Mouse (Mus musculus): ENCODE measurements around the gene Nufip2. TPM values are rescaled to one million over a fixed set of nuclear protein-coding genes. Genes with fewer than 3 reads are reported as not detected.
"Not testable (repeated sequence)": the region's sequence is repeated elsewhere in the genome, so short reads cannot be mapped to it uniquely, and the experiment has no call there.

Nufip2 gene
- polyA plus RNA-seq (2012; rRNA removed) = 30.1 and 38.8 TPM in 2 replicates

DNA sequence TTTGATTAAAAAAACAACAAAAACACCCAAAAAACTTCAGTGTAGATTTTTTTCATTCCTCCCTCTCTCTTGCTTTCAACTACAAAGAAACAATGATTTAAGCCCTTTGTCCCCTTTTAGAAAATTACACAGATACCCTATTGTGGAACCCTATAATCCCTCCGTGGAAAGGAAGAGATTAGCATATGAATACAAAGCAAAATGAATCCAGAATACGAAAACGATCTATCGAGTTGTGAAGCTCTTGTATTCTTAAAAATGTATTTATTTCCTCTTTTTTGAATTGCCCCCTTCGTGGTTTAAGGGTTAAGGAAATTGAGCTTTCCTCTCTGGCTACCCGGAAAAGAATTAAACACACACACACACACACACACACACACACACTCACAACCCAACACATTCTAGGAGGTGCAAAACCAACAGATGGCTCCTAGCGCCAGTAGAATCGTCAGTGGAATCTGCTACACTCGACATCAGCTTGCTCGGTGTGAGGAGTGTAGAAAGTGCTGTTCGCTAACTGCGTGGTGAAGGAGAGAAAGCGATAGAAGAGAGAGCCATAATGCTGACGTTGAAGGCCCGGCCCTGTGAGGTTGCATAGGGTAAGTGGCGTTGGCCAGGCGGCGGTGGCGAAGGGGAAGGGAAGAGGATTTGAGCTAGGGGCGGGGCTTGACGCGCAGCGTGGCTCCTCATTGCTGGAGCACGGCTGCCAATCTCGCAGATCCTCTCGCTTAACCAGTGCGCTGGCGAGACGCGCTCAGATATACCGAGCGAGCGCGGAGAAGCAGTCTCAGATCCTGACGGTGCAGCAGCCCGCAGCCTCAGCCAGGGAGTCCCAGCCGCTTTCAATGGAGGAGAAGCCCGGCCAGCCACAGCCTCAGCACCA, at the start of gene Nufip2:
Nufip2 (plus strand) TSS at position 773 of the 883 bp plus-strand sequence.
- WGBS = under 1% methylated on average over 38 of the region's 38 CpGs
- no peaks in the 10 kb centered on the region for H3K36me3 ChIP-seq (ENCODE audit: control insufficient read depth, insufficient read depth, low read length)
- peak; percentile 99 for DNase-seq
- H3K27me3 ChIP-seq (ENCODE audit: control insufficient read depth, insufficient read depth, low read length) = no peaks in the 10 kb centered on the region
- peak within 1 kb of the TSS; percentile 84 for H3K27ac ChIP-seq (ENCODE audit: control insufficient read depth, insufficient read depth, low read length)
- no peaks in the 10 kb centered on the region for H3K4me1 ChIP-seq (replicated peaks; ENCODE audit: control insufficient read depth, insufficient read depth, low read length)
- H3K4me3 ChIP-seq (ENCODE audit: control insufficient read depth, insufficient read depth, low read length) = peak within 1 kb of the TSS; percentile 100
- TF ChIP-seq POLR2A (IDR thresholded peaks at IDR 0.05; ENCODE audit: control insufficient read depth, extremely low read depth, insufficient read depth, low read length, poor library complexity) (peak; percentile 98), CTCF (IDR thresholded peaks at IDR 0.05; ENCODE audit: borderline replicate concordance, control insufficient read depth, extremely low read depth, insufficient read depth, low read length, poor library complexity) (no peak)

DNA sequence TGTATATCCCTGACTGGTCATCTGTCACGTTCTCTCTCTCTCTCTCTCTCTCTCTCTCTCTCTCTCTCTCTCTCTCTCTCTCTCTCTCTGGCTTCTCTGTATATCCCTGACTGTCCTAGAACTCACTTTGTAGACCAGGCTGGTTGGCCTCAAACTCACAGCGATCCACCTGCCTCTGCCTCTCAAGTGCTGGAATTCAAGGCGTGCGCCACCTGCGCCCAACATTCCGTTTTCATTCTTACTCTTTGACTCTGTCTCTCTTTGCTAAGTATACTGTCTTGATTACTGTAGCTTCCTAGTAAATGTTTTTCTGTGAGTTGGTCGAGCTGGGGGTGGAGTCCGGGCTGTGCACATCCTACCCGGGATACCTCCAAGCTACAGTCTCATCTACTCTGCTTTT, 44.6 kb upstream of the Nufip2 start:
- Histone ChIP-seq H3K36me3 (ENCODE audit: control insufficient read depth, insufficient read depth, low read length) (no peaks in the 10 kb centered on the region), H3K27me3 (ENCODE audit: control insufficient read depth, insufficient read depth, low read length) (no peaks in the 10 kb centered on the region), H3K27ac (ENCODE audit: control insufficient read depth, insufficient read depth, low read length) (no peak overlapping the region), H3K4me3 (ENCODE audit: control insufficient read depth, insufficient read depth, low read length) (no peak overlapping the region), H3K4me1 (replicated peaks; ENCODE audit: control insufficient read depth, insufficient read depth, low read length) (no peaks in the 10 kb centered on the region)
- TF ChIP-seq POLR2A (IDR thresholded peaks at IDR 0.05; ENCODE audit: control insufficient read depth, extremely low read depth, insufficient read depth, low read length, poor library complexity) (no peak), CTCF (IDR thresholded peaks at IDR 0.05; ENCODE audit: borderline replicate concordance, control insufficient read depth, extremely low read depth, insufficient read depth, low read length, poor library complexity) (no peak)
- no peak for DNase-seq
- 90% methylated on average over 9 of the region's 9 CpGs for WGBS

DNA sequence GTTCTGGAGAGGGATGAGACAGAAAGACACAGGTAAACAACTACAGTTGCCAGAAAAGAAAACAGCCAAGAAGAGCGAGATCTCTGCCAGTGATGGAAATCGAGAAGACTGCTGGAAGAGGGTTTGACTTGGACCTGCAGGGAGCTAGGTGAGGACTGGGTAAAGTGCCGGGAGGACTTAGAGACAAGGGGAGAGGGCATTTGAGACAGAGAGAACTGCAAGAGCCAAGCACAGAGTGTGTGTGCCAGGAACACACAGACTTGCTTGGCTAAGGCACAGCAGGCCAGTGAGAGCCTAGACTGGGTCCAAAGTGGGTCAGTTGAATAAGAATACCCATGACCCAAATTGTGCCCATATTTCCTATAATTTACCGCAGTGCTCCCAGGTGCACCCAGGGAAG, 40.5 kb upstream of the Nufip2 start:
- H3K4me3 ChIP-seq (ENCODE audit: control insufficient read depth, insufficient read depth, low read length) = no peak overlapping the region
- H3K4me1 ChIP-seq (replicated peaks; ENCODE audit: control insufficient read depth, insufficient read depth, low read length) = no peaks in the 10 kb centered on the region
- H3K27ac ChIP-seq (ENCODE audit: control insufficient read depth, insufficient read depth, low read length) = no peak overlapping the region
- no peak for DNase-seq
- H3K27me3 ChIP-seq (ENCODE audit: control insufficient read depth, insufficient read depth, low read length) = no peaks in the 10 kb centered on the region
- no peaks in the 10 kb centered on the region for H3K36me3 ChIP-seq (ENCODE audit: control insufficient read depth, insufficient read depth, low read length)
- WGBS = 91% methylated on average over 4 of the region's 4 CpGs
- no peak for TF ChIP-seq POLR2A (IDR thresholded peaks at IDR 0.05; ENCODE audit: control insufficient read depth, extremely low read depth, insufficient read depth, low read length, poor library complexity)
- TF ChIP-seq CTCF (IDR thresholded peaks at IDR 0.05; ENCODE audit: borderline replicate concordance, control insufficient read depth, extremely low read depth, insufficient read depth, low read length, poor library complexity) = no peak

DNA sequence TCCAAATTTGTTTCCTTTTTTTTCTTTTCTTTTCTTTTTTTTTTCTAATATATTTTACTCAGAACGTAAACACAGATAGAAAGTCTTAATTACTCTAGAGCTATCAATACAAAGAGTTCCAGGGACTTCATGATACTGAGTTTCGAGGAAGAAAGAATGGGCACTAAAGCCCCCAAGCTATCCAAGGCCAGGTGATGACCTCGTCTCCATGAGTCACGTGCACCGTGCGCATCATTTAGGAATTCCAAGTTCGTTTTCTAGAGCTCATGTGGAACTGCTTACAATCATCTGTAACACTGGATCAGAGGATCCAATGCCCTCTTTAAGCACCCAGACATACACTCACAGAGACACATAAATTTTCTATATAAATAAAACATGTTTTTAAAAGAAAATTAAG, 37.1 kb upstream of the Nufip2 start:
- Histone ChIP-seq H3K4me3 (ENCODE audit: control insufficient read depth, insufficient read depth, low read length) (no peak overlapping the region), H3K27ac (ENCODE audit: control insufficient read depth, insufficient read depth, low read length) (no peak overlapping the region), H3K4me1 (replicated peaks; ENCODE audit: control insufficient read depth, insufficient read depth, low read length) (no peaks in the 10 kb centered on the region), H3K27me3 (ENCODE audit: control insufficient read depth, insufficient read depth, low read length) (no peaks in the 10 kb centered on the region), H3K36me3 (ENCODE audit: control insufficient read depth, insufficient read depth, low read length) (no peaks in the 10 kb centered on the region)
- TF ChIP-seq CTCF (IDR thresholded peaks at IDR 0.05; ENCODE audit: borderline replicate concordance, control insufficient read depth, extremely low read depth, insufficient read depth, low read length, poor library complexity) (no peak), POLR2A (IDR thresholded peaks at IDR 0.05; ENCODE audit: control insufficient read depth, extremely low read depth, insufficient read depth, low read length, poor library complexity) (no peak)
- DNase-seq = no peak
- WGBS = 91% methylated on average over 7 of the region's 7 CpGs

DNA sequence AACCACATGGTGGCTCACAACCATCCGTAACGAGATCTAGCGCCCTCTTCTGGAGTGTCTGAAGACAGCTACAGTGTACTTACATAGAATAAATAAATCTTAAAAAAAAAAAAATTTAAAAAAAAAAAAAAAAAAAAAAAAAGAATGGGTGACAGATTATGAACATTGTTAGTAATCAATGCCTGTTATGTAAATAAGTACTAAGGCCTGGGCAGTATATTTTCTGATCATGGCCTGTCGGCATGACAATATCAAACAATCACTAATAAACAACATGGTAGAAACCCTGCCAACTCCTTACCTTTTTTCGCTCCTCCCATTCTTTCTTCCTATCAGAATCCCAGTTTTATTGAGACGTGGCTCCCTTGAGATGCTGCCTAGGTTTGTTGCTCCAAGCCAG, 33.5 kb upstream of the Nufip2 start:
- Histone ChIP-seq H3K27ac (ENCODE audit: control insufficient read depth, insufficient read depth, low read length) (no peak overlapping the region), H3K4me3 (ENCODE audit: control insufficient read depth, insufficient read depth, low read length) (no peak overlapping the region), H3K4me1 (replicated peaks; ENCODE audit: control insufficient read depth, insufficient read depth, low read length) (no peaks in the 10 kb centered on the region), H3K36me3 (ENCODE audit: control insufficient read depth, insufficient read depth, low read length) (no peaks in the 10 kb centered on the region), H3K27me3 (ENCODE audit: control insufficient read depth, insufficient read depth, low read length) (no peaks in the 10 kb centered on the region)
- DNase-seq = no peak
- 65% methylated on average over 6 of the region's 6 CpGs for WGBS
- TF ChIP-seq POLR2A (IDR thresholded peaks at IDR 0.05; ENCODE audit: control insufficient read depth, extremely low read depth, insufficient read depth, low read length, poor library complexity) (no peak), CTCF (IDR thresholded peaks at IDR 0.05; ENCODE audit: borderline replicate concordance, control insufficient read depth, extremely low read depth, insufficient read depth, low read length, poor library complexity) (no peak)

DNA sequence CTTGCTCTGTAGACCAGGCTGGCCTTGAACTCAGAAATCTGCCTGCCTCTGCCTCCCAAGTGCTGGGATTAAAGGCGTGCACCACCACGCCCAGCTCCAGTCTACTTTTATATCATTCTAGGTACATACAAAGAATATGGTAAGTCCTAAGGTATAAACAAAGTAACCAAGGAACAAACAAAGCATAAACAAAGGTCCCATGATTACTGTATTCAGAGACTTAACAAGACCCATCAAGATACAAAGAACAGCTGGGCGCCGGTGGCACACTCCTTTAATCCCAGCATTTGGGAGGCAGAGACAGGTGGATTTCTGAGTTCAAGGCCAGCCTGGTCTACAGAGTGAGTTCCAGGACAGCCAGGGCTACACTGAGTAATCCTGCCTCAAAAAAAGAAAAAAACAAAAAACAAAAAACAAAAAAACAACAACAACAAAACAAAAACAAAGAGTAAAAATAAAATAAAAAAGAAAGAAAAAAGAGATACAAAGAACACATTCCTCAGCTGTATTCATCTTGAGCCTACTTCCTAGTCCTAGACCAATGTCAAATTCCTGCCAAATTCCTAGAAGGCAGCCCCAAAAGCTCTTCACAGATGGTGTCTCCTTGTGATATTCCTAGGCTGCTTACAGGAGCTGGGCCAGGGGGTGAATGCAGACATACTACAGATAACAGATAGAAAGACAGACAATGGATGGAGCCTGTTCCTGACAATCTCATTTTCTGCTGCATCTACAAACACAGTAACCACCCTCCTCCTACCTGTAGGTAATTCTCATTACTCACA, 32.4 kb upstream of the Nufip2 start:
- not testable (repeated sequence) for H3K27me3 ChIP-seq (ENCODE audit: control insufficient read depth, insufficient read depth, low read length); H3K4me1 ChIP-seq (replicated peaks; ENCODE audit: control insufficient read depth, insufficient read depth, low read length)
- 97% methylated on average over 4 of the region's 4 CpGs for WGBS

More for the DNA sequence above, 32.4 kb upstream of the Nufip2 start:
- DNase-seq; H3K36me3 ChIP-seq (ENCODE audit: control insufficient read depth, insufficient read depth, low read length); H3K4me3 ChIP-seq (ENCODE audit: control insufficient read depth, insufficient read depth, low read length); H3K27ac ChIP-seq (ENCODE audit: control insufficient read depth, insufficient read depth, low read length): not testable (repeated sequence)

All from thymus, adult 2 months (tissue).